Mouse (Mus musculus) cortical plate, adult 2 months (tissue): ENCODE data around the gene Phf2.

ENCODE experiments used
- CTCF ChIP-seq: fragments of 200-500 bp; IDR thresholded peaks from 2 replicates; pipeline ENCODE4 v1.5.1; 2011; ENCODE audit warnings: mild to moderate bottlenecking, control low read depth, low read length; ENCODE audit not compliant: insufficient read depth; ENCODE audit errors: extremely low read depth
- POLR2A ChIP-seq: fragments of 200-500 bp; IDR thresholded peaks from 2 replicates; pipeline ENCODE4 v1.6.1; 2011; ENCODE audit warnings: mild to moderate bottlenecking, low read length, control low read depth; ENCODE audit not compliant: insufficient read depth; ENCODE audit errors: extremely low read depth

DNA sequence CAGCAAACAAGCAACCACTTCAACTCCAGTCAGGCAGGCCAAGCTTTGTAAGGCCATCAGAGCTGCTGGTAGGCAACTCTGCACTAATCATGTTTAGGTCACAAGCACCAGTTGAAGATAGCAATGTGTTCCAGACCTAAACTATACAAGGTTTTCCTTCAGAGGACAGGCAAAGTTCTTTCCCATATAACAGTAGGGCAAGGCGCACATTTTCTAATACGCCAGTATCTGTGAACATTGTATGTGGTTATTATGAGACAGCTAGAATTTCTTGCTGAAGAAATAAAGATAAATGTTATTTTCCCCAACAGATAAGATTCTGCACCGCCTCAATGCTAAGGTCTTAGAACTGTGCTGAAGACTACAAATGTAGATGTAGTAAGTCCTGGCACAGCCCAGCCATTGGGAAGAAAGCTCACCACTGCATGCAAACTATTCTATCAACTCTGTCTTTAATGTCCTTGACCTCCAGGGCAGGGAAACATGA lies 46.2 kb upstream of the Phf2 start:
- no peak for TF ChIP-seq CTCF
- no peak for TF ChIP-seq POLR2A
